Mouse (Mus musculus) urinary bladder, postnatal 14 days (tissue): ENCODE measurements around the gene Rhog.
A peak's percentile ranks its signal among the peaks of the same experiment; 100 is the strongest.
"Not testable (repeated sequence)": the region's sequence is repeated elsewhere in the genome, so short reads cannot be mapped to it uniquely, and the experiment has no call there.

Source experiments
- DNase-seq: peaks from one replicate; pipeline ENCODE4 v3.0.0; 2021; ENCODE audit warnings: low spot score

Rhog gene

GRCm38 (mm10) chr7:102255954-102256353 is at the start of gene Rhog:
TSS of gene Rhog (minus strand) at chr7:102256054.
- DNase-seq = no peak

GRCm38 (mm10) chr7:102305596-102305995 is 49.7 kb upstream of the Rhog start:
- no peak for DNase-seq

- DNase-seq = no peak
Observed at GRCm38 (mm10) chr7:102302471-102302870, 46.6 kb upstream of the Rhog start.

GRCm38 (mm10) chr7:102300761-102301160 is 44.9 kb upstream of the Rhog start:
- DNase-seq = no peak

- DNase-seq = no peak
Observed at GRCm38 (mm10) chr7:102293234-102293633, 37.4 kb upstream of the Rhog start.

GRCm38 (mm10) chr7:102292228-102292627 is 36.4 kb upstream of the Rhog start:
- DNase-seq = no peak

GRCm38 (mm10) chr7:102289466-102289865 is 33.6 kb upstream of the Rhog start:
- no peak for DNase-seq

- no peak for DNase-seq
Observed at GRCm38 (mm10) chr7:102282261-102282660, 26.4 kb upstream of the Rhog start.

- no peak for DNase-seq
Observed at GRCm38 (mm10) chr7:102281403-102281802, 25.5 kb upstream of the Rhog start.

GRCm38 (mm10) chr7:102272422-102272948 is 16.6 kb upstream of the Rhog start:
- DNase-seq = no peak

- DNase-seq = no peak
Observed at GRCm38 (mm10) chr7:102268395-102268748, 12.5 kb upstream of the Rhog start.

GRCm38 (mm10) chr7:102267601-102268394 is 11.9 kb upstream of the Rhog start, which contains the start of gene Stim1:
TSS of gene Stim1 (plus strand) at chr7:102267806.
- peak; percentile 71 for DNase-seq

- DNase-seq = peak; percentile 96
Observed at GRCm38 (mm10) chr7:102267113-102267579, 11.3 kb upstream of the Rhog start.

GRCm38 (mm10) chr7:102266401-102267042 is 10.7 kb upstream of the Rhog start:
- no peak for DNase-seq

GRCm38 (mm10) chr7:102266021-102266400 is 10.2 kb upstream of the Rhog start:
- not testable (repeated sequence) for DNase-seq

- no peak for DNase-seq
Observed at GRCm38 (mm10) chr7:102263020-102263419, 7.2 kb upstream of the Rhog start.

- no peak for DNase-seq
Observed at GRCm38 (mm10) chr7:102260518-102260917, 4.7 kb upstream of the Rhog start.

- DNase-seq = no peak
Observed at GRCm38 (mm10) chr7:102259716-102260479, 4.0 kb upstream of the Rhog start.

GRCm38 (mm10) chr7:102258753-102259152 is 2.9 kb upstream of the Rhog start:
- DNase-seq = no peak

GRCm38 (mm10) chr7:102258189-102258588 is 2.3 kb upstream of the Rhog start:
- DNase-seq = peak; percentile 87

GRCm38 (mm10) chr7:102256636-102257035 is 782 bp upstream of the Rhog start:
- DNase-seq = no peak

- DNase-seq = no peak
Observed at GRCm38 (mm10) chr7:102253631-102254030, 2.2 kb downstream of the Rhog start.
